10 mouse cellular contexts compared by ENCODE assay signal in the genomic region with DNA sequence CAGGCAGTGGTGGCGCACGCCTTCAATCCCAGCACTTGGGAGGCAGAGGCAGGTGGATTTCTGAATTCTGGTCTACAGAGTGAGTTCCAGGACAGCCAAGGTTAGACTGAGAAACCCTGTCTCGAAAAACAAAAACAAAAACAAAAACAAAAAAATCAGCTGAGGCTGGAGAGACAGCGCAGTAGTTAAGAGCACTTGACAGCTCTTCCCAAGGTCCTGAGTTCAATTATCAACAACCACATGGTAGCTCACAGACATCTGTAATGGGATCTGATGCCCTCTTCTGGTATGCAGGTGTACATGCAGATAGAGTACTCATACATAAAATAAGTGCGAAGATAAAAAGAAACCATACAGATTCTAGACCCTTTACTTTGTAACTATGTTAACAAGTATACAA. TPM values are rescaled to one million over a fixed set of nuclear protein-coding genes. Genes with fewer than 3 reads are reported as not detected.
A peak's percentile ranks its signal among the peaks of the same experiment; 100 is the strongest.
DNase-seq lines count a peak whose midpoint lies in the region; ATAC-seq and TF ChIP-seq lines count a peak whose summit lies in the region.
"Had no signal": no experiment of that assay in that cellular context is flagged by ENCODE, and none has a peak within 500 bp of the region (broad histone marks: within the 10 kb centered on the region; RNA-seq: fewer than 3 reads in every experiment).

No protein-coding gene starts in this region.

- no peak overlapping the region for H3K4me2 ChIP-seq in midbrain, embryonic 15.5 days

- peak; percentile 50 for TF ChIP-seq RAD21 in MEL (IDR thresholded peaks at IDR 0.05; ENCODE audit: low read depth, low read length)

- no peaks in the 10 kb centered on the region for H3K9me3 ChIP-seq in MEL (replicated peaks; ENCODE audit: insufficient read depth, low read length)
- no peaks in the 10 kb centered on the region for H3K9me3 ChIP-seq in midbrain, embryonic 15.5 days
- H3K9me3 ChIP-seq: heart, embryonic 10.5 days; hindbrain, embryonic 12.5 days had no signal

- H3K4me3 ChIP-seq in liver, adult 2 months (ENCODE audit: insufficient read depth, low read depth, low read length) = no peak overlapping the region
- H3K4me3 ChIP-seq in MEL (ENCODE audit: control insufficient read depth in 1 of 2, insufficient read depth in 1 of 2, low read depth in 2 of 2, low read length in 2 of 2) = no peak overlapping the region
- no peak overlapping the region for H3K4me3 ChIP-seq in midbrain, embryonic 15.5 days

- peaks cover 9% of the 10 kb centered on the region for H3K4me1 ChIP-seq in liver, adult 2 months (ENCODE audit: control insufficient read depth, insufficient read depth, low read length)
- peaks cover 0 to 16% of the 10 kb centered on the region in 2 experiments; a peak in 2 of 4 replicates for H3K4me1 ChIP-seq in MEL (ENCODE audit: control insufficient read depth in 1 of 2, insufficient read depth in 2 of 2, low read length in 2 of 2)
- peaks cover 21% of the 10 kb centered on the region for H3K4me1 ChIP-seq in midbrain, embryonic 15.5 days

- peaks cover 16% of the 10 kb centered on the region; the same call in 1 of the 2 replicates for H3K79me2 ChIP-seq in liver, adult 2 months (ENCODE audit: control insufficient read depth, insufficient read depth, low read length)
- peaks cover 32% of the 10 kb centered on the region for H3K79me2 ChIP-seq in MEL (ENCODE audit: control insufficient read depth, insufficient read depth, low read length, poor library complexity)

- H3K9ac ChIP-seq in liver, adult 2 months (ENCODE audit: low read depth, low read length) = no peak overlapping the region
- peak overlapping the region; percentile 60; the same call in 1 of the 2 replicates for H3K9ac ChIP-seq in MEL (ENCODE audit: control insufficient read depth, low read depth, low read length, poor library complexity, severe bottlenecking)
- H3K9ac ChIP-seq in midbrain, embryonic 15.5 days = no peak overlapping the region
- H3K9ac ChIP-seq: hindbrain, embryonic 12.5 days had no signal

- TF ChIP-seq CTCF in liver, adult 2 months (IDR thresholded peaks at IDR 0.05; ENCODE audit: low read depth, low read length) = no peak
- TF ChIP-seq CTCF in MEL (IDR thresholded peaks at IDR 0.05 in 2 of 3, conservative IDR thresholded peaks at IDR 0.05 in 1 of 3; ENCODE audit: control insufficient read depth in 1 of 3, insufficient read depth in 1 of 3, low read depth in 2 of 3, low read length in 3 of 3, poor library complexity in 1 of 3, severe bottlenecking in 1 of 3) = peak in 2 of 3 experiments; percentile 54 to 61; a peak in 5 of 6 replicates

- H3K36me3 ChIP-seq in liver, adult 2 months (ENCODE audit: control insufficient read depth, insufficient read depth, low read length) = peaks cover 22% of the 10 kb centered on the region
- H3K36me3 ChIP-seq in MEL (ENCODE audit: control insufficient read depth in 1 of 2, insufficient read depth in 2 of 2, low read length in 2 of 2) = peaks cover 14 to 21% of the 10 kb centered on the region in 2 experiments
- peaks cover 27% of the 10 kb centered on the region for H3K36me3 ChIP-seq in midbrain, embryonic 15.5 days (replicated peaks)

- peak; percentile 54 for DNase-seq in liver, adult 2 months (ENCODE audit: extremely low read depth, low read depth, low spot score)
- DNase-seq in liver = no peak
- DNase-seq in MEL (ENCODE audit: low read depth, low spot score) = peak; percentile 71
- peak; percentile 65 for DNase-seq in induced T-regulatory cell, adult 2 months (ENCODE audit: low read depth)
- no peak for DNase-seq in cerebellum, adult 18-20 months
- DNase-seq in layer of hippocampus, postnatal 36 days = no peak
- DNase-seq in MN1 (ENCODE audit: low spot score) = no peak

- ATAC-seq in midbrain, embryonic 15.5 days (replicated peaks) = 0 out of 2 replicates have a peak, but pooled peaks have one; percentile 2

- no peak overlapping the region for H3K27ac ChIP-seq in liver, adult 2 months (replicated peaks; ENCODE audit: insufficient read depth, low read depth, low read length)
- no peak overlapping the region for H3K27ac ChIP-seq in MEL (ENCODE audit: control insufficient read depth, low read depth, low read length)
- H3K27ac ChIP-seq in midbrain, embryonic 15.5 days = 0 out of 2 replicates have a peak overlapping the region, but pooled peaks have one; percentile 25

- no peak for TF ChIP-seq EP300 in MEL (IDR thresholded peaks at IDR 0.05; ENCODE audit: low read depth in 1 of 2, low read length in 2 of 2)

- 77% methylated on average over 5 of the region's 5 CpGs for WGBS in liver, adult 2 months
- 79% methylated on average over 5 of the region's 5 CpGs for WGBS in midbrain, embryonic 15.5 days

- no peaks in the 10 kb centered on the region for H3K27me3 ChIP-seq in liver, adult 2 months (ENCODE audit: control insufficient read depth, insufficient read depth, low read length)
- peaks cover 17% of the 10 kb centered on the region in 2 experiments for H3K27me3 ChIP-seq in MEL (ENCODE audit: control insufficient read depth in 1 of 2, insufficient read depth in 2 of 2, low read length in 2 of 2)
- H3K27me3 ChIP-seq in midbrain, embryonic 15.5 days (replicated peaks) = no peaks in the 10 kb centered on the region
- H3K27me3 ChIP-seq: hindbrain, embryonic 12.5 days had no signal

- no peak for TF ChIP-seq POLR2A in liver, adult 2 months (IDR thresholded peaks at IDR 0.05; ENCODE audit: extremely low read depth, insufficient read depth, low read length)
- no peak for TF ChIP-seq POLR2A in MEL (IDR thresholded peaks at IDR 0.05; ENCODE audit: control insufficient read depth in 1 of 2, insufficient read depth in 1 of 2, low read depth in 1 of 2, low read length in 2 of 2, poor library complexity in 1 of 2)

TF ChIP-seq in MEL, 35 proteins besides CTCF, POLR2A, EP300 and RAD21 (continues in another document):
- no peak for TF ChIP-seq ZNF384 (IDR thresholded peaks at IDR 0.05; ENCODE audit: low read depth, low read length)
- TF ChIP-seq RCOR1 (IDR thresholded peaks at IDR 0.05; ENCODE audit: low read depth, low read length) = no peak
- TF ChIP-seq SMC3 (IDR thresholded peaks at IDR 0.05; ENCODE audit: low read depth, low read length) = peak; percentile 63
- no peak for TF ChIP-seq CHD2 (IDR thresholded peaks at IDR 0.05; ENCODE audit: low read length)
- TF ChIP-seq ZMIZ1 (IDR thresholded peaks at IDR 0.05; ENCODE audit: low read depth, low read length) = no peak
- TF ChIP-seq MEF2A (IDR thresholded peaks at IDR 0.05; ENCODE audit: extremely low read depth, insufficient replicate concordance, low read depth, low read length, poor library complexity, severe bottlenecking) = no peak
- no peak for TF ChIP-seq ZKSCAN1 (IDR thresholded peaks at IDR 0.05; ENCODE audit: low read depth, low read length)
- TF ChIP-seq TBP (IDR thresholded peaks at IDR 0.05; ENCODE audit: low read depth, low read length) = no peak
- no peak for TF ChIP-seq GABPA (IDR thresholded peaks at IDR 0.05; ENCODE audit: low read depth, low read length)
- TF ChIP-seq POLR2AphosphoS2 (IDR thresholded peaks at IDR 0.05; ENCODE audit: low read length) = no peak
- 0 out of 2 replicates have a peak, but pooled peaks have one; percentile 9 for TF ChIP-seq ELF1 (IDR thresholded peaks at IDR 0.05; ENCODE audit: low read depth, low read length)
- TF ChIP-seq TCF12 (IDR thresholded peaks at IDR 0.05; ENCODE audit: low read depth, low read length) = no peak
- TF ChIP-seq BHLHE40 (IDR thresholded peaks at IDR 0.05; ENCODE audit: borderline replicate concordance, low read depth, low read length) = no peak
- 0 out of 2 replicates have a peak, but pooled peaks have one; percentile 16 for TF ChIP-seq TAL1 (IDR thresholded peaks at IDR 0.05; ENCODE audit: low read length)
- no peak for TF ChIP-seq E2F4 (IDR thresholded peaks at IDR 0.05; ENCODE audit: borderline replicate concordance, low read depth, low read length)
- peak; percentile 51 for TF ChIP-seq ZC3H11A (IDR thresholded peaks at IDR 0.05; ENCODE audit: low read depth, low read length)
- TF ChIP-seq USF2 (IDR thresholded peaks at IDR 0.05; ENCODE audit: borderline replicate concordance in 1 of 2, insufficient read depth in 1 of 2, low read depth in 1 of 2, low read length in 2 of 2) = no peak
- TF ChIP-seq MXI1 (IDR thresholded peaks at IDR 0.05; ENCODE audit: low read depth, low read length) = no peak
- peak; percentile 20; the same call in 1 of the 2 replicates for TF ChIP-seq HCFC1 (IDR thresholded peaks at IDR 0.05; ENCODE audit: low read depth, low read length)
- no peak for TF ChIP-seq CHD1 (IDR thresholded peaks at IDR 0.05; ENCODE audit: low read depth, low read length)
- no peak for TF ChIP-seq JUND (IDR thresholded peaks at IDR 0.05; ENCODE audit: low read depth, low read length)
- peak; percentile 50; the same call in 1 of the 2 replicates for TF ChIP-seq SIN3A (IDR thresholded peaks at IDR 0.05; ENCODE audit: low read length)
- peak; percentile 96 for TF ChIP-seq MYC (IDR thresholded peaks at IDR 0.05; ENCODE audit: low read depth, low read length)
- TF ChIP-seq KAT2A (conservative IDR thresholded peaks at IDR 0.05; ENCODE audit: low read depth, low read length) = no peak
- TF ChIP-seq USF1 (IDR thresholded peaks at IDR 0.05; ENCODE audit: low read depth, low read length) = no peak
- TF ChIP-seq NRF1 (IDR thresholded peaks at IDR 0.05; ENCODE audit: insufficient read depth, low read depth, low read length, poor library complexity, severe bottlenecking) = no peak
- no peak; the same call in 1 of the 2 replicates for TF ChIP-seq GATA1 (IDR thresholded peaks at IDR 0.05; ENCODE audit: low read depth, low read length)
- no peak for TF ChIP-seq POLR2AphosphoS5 (IDR thresholded peaks at IDR 0.05; ENCODE audit: borderline replicate concordance, low read depth, low read length)

RNA-seq across cellular contexts. Expression of a gene that starts 0.6 kb away (rescaled TPM):
- total RNA-seq in liver, adult 2 months (2014; rRNA removed) = 474 and 504 TPM in 2 replicates
- polyA plus RNA-seq in liver, adult 2 months (2012; rRNA removed) = 162 and 170 TPM in 2 replicates
- 2,589 and 2,603 TPM in 2 replicates for total RNA-seq in MEL (2012; rRNA removed)
- polyA plus RNA-seq in MEL (2012; ENCODE audit: insufficient read depth in 1 of 2, insufficient read length in 2 of 2, low read depth in 1 of 2, low replicate concordance in 2 of 2, missing spikeins in 1 of 2) = 1,000 to 10,000 TPM in 1 of 2 experiments, not detected in 1; 2,003 TPM
- polyA plus RNA-seq in midbrain, embryonic 15.5 days (2015; fragmentation: Nextera tagmentation; extraction: Ambion mirVana) = 262 and 276 TPM in 2 replicates
- total RNA-seq in layer of hippocampus, postnatal 36 days (2021) = 100 to 1,000 TPM; 284 to 295 TPM

RNA-seq across cellular contexts. Expression of a gene that starts 32.3 kb away (rescaled TPM):
- total RNA-seq in liver, adult 2 months (2014; rRNA removed) = 16.1 and 16.7 TPM in 2 replicates
- 7.3 and 8.1 TPM in 2 replicates for polyA plus RNA-seq in liver, adult 2 months (2012; rRNA removed)
- total RNA-seq in MEL (2012; rRNA removed) = 30.9 and 34.1 TPM in 2 replicates
- polyA plus RNA-seq in MEL (2012; ENCODE audit: insufficient read depth in 1 of 2, insufficient read length in 2 of 2, low read depth in 1 of 2, low replicate concordance in 2 of 2, missing spikeins in 1 of 2) = 10 to 100 TPM; 30.8 to 41.4 TPM
- 27.5 TPM in 2 replicates for polyA plus RNA-seq in midbrain, embryonic 15.5 days (2015; fragmentation: Nextera tagmentation; extraction: Ambion mirVana)
- total RNA-seq in layer of hippocampus, postnatal 36 days (2021) = 10 to 100 TPM; 28.7 to 30.3 TPM

Comparison
In these comparisons a context has a peak if more than half of its experiments do, and no peak if none do; other contexts are left out.
1. DNase-seq: peak in liver, adult 2 months (single experiment), MEL (single experiment) and induced T-regulatory cell, adult 2 months (single experiment); none in liver (single experiment), cerebellum, adult 18-20 months (0 of 2), layer of hippocampus, postnatal 36 days (0 of 2) and MN1 (single experiment).